ENCODE assay signal across 20 mouse cellular contexts in genomic region chr2:119842000-119842399, GRCm38 (mm10). TPM values are rescaled to one million over a fixed set of nuclear protein-coding genes. Genes with fewer than 3 reads are reported as not detected.
A peak's percentile ranks its signal among the peaks of the same experiment; 100 is the strongest.
DNase-seq lines count a peak whose midpoint lies in the region; ATAC-seq lines count a peak whose summit lies in the region.
"Had no signal": no experiment of that assay in that cellular context is flagged by ENCODE, and none has a peak within 500 bp of the region (broad histone marks: within the 10 kb centered on the region; RNA-seq: fewer than 3 reads in every experiment).

No protein-coding gene starts in this region.

- no peak overlapping the region for H3K27ac ChIP-seq in heart, embryonic 12.5 days (ENCODE audit: poor library complexity, severe bottlenecking)
- H3K27ac ChIP-seq: forebrain, embryonic 15.5 days; limb, embryonic 15.5 days; macrophage; midbrain, embryonic 13.5 days had no signal

- WGBS in heart, embryonic 12.5 days, result 26% methylated on average over 6 of the region's 6 CpGs

- no peak for DNase-seq in heart, postnatal 14 days
- DNase-seq in lung, postnatal 10 days, result peak; percentile 2
- DNase-seq in lung, postnatal 36 days, result no peak
- peak; percentile 33 to 67 for DNase-seq in left cerebral cortex, adult 8-10 months (ENCODE audit: low spot score in 2 of 2)
- DNase-seq in telencephalon, adult 2 months (ENCODE audit: low read depth, low spot score), result peak; percentile 80
- no peak for DNase-seq in thymus, postnatal 36 days
- DNase-seq in retina, embryonic 14.5 days (ENCODE audit: low spot score), result no peak
- DNase-seq: adrenal gland, postnatal 25 days; cerebellum, adult 9-10 months; kidney, adult 2 months; kidney, postnatal 36 days; lung, adult 18-20 months; thymus, postnatal 25 days had no signal

- peak overlapping the region; percentile 42 for H3K4me2 ChIP-seq in heart, embryonic 12.5 days
- H3K4me2 ChIP-seq: forebrain, embryonic 15.5 days; limb, embryonic 15.5 days; midbrain, embryonic 13.5 days had no signal

- H3K4me3 ChIP-seq in heart, embryonic 12.5 days, result no peak overlapping the region
- H3K4me3 ChIP-seq: forebrain, embryonic 15.5 days; limb, embryonic 15.5 days; midbrain, embryonic 13.5 days had no signal

- H3K36me3 ChIP-seq in heart, embryonic 12.5 days, result no peaks in the 10 kb centered on the region
- H3K36me3 ChIP-seq: forebrain, embryonic 15.5 days; limb, embryonic 15.5 days; midbrain, embryonic 13.5 days had no signal

- 0 out of 2 replicates have a peak, but pooled peaks cover 9% of the 10 kb centered on the region for H3K9me3 ChIP-seq in heart, embryonic 12.5 days (replicated peaks)
- H3K9me3 ChIP-seq: forebrain, embryonic 15.5 days; limb, embryonic 15.5 days; midbrain, embryonic 13.5 days had no signal

- H3K27me3 ChIP-seq in heart, embryonic 12.5 days (replicated peaks), result peaks cover 12% of the 10 kb centered on the region; the same call in 1 of the 2 replicates
- H3K27me3 ChIP-seq: forebrain, embryonic 15.5 days; limb, embryonic 15.5 days; midbrain, embryonic 13.5 days had no signal

- no peak for ATAC-seq in heart, embryonic 12.5 days (ENCODE audit: insufficient number of reproducible peaks, low FRiP score)
- ATAC-seq: activated CD4-positive, CD25-positive, alpha-beta regulatory T cell, adult 4 months; forebrain, embryonic 15.5 days; hindbrain, embryonic 16.5 days; midbrain, embryonic 13.5 days had no signal

- H3K9ac ChIP-seq in heart, embryonic 12.5 days, result no peak overlapping the region
- H3K9ac ChIP-seq: forebrain, embryonic 15.5 days; limb, embryonic 15.5 days; midbrain, embryonic 13.5 days had no signal

- H3K4me1 ChIP-seq in heart, embryonic 12.5 days (replicated peaks), result 0 out of 2 replicates have a peak, but pooled peaks cover 6% of the 10 kb centered on the region
- H3K4me1 ChIP-seq: forebrain, embryonic 15.5 days; limb, embryonic 15.5 days; midbrain, embryonic 13.5 days had no signal

- intact Hi-C loops in heart, postnatal 14 days (cut with DNase I), result no loop called here

RNA-seq across cellular contexts. Expression of gene Tyro3, which starts 44.5 kb away (rescaled TPM):
- polyA plus RNA-seq in heart, embryonic 12.5 days (2016; fragmentation: Nextera tagmentation; extraction: Ambion mirVana), result 9.2 and 10.7 TPM in 2 replicates
- 1 to 10 TPM; 2.1 to 4.5 TPM for total RNA-seq in heart, postnatal 14 days (2021)
- 100 to 1,000 TPM; 180 to 223 (median 191) TPM for total RNA-seq in left cerebral cortex, adult 8-10 months (2022)

RNA-seq across cellular contexts. Expression of gene Rpap1, which starts 54.7 kb away (rescaled TPM):
- 22.8 and 23.9 TPM in 2 replicates for polyA plus RNA-seq in heart, embryonic 12.5 days (2016; fragmentation: Nextera tagmentation; extraction: Ambion mirVana)
- total RNA-seq in heart, postnatal 14 days (2021), result 10 to 100 TPM; 13.2 to 13.3 TPM
- 10 to 100 TPM; 18.8 to 21.2 (median 20.4) TPM for total RNA-seq in left cerebral cortex, adult 8-10 months (2022)

RNA-seq across cellular contexts. Expression of gene Mga, which starts 55.0 kb away (rescaled TPM):
- 27.6 and 29.0 TPM in 2 replicates for polyA plus RNA-seq in heart, embryonic 12.5 days (2016; fragmentation: Nextera tagmentation; extraction: Ambion mirVana)
- total RNA-seq in heart, postnatal 14 days (2021), result 10 to 100 TPM; 44.6 to 58.2 TPM
- 10 to 100 TPM; 54.9 to 78.5 (median 70.4) TPM for total RNA-seq in left cerebral cortex, adult 8-10 months (2022)

Comparison
In these comparisons a context has a peak if more than half of its experiments do, and no peak if none do; other contexts are left out.
1. DNase-seq: peak in lung, postnatal 10 days (single experiment), left cerebral cortex, adult 8-10 months (2 of 2) and telencephalon, adult 2 months (single experiment); none in heart, postnatal 14 days (0 of 2), lung, postnatal 36 days (single experiment), thymus, postnatal 36 days (0 of 2) and retina, embryonic 14.5 days (single experiment).
2. RNA of gene Tyro3, which starts 44.5 kb away (total RNA-seq): 180 to 223 TPM in left cerebral cortex, adult 8-10 months; 2.1 to 4.5 TPM in heart, postnatal 14 days; every median in the first group is over 10 times any median in the second.